Mouse (Mus musculus): Measurements from ENCODE around the gene Clcn1.
A peak's percentile ranks its signal among the peaks of the same experiment; 100 is the strongest.

Clcn1 gene

GRCm38 (mm10) chr6:42350968-42351775 lies 64.7 kb downstream of the Clcn1 start:
- peak; percentile 68 for DNase-seq

GRCm38 (mm10) chr6:42351776-42352485 lies 65.4 kb downstream of the Clcn1 start:
- DNase-seq, result no peak

GRCm38 (mm10) chr6:42352486-42352846 lies 66.0 kb downstream of the Clcn1 start:
- DNase-seq, result no peak

GRCm38 (mm10) chr6:42353180-42353579 lies 66.7 kb downstream of the Clcn1 start:
- no peak for DNase-seq

GRCm38 (mm10) chr6:42354076-42355019 lies 67.9 kb downstream of the Clcn1 start:
- DNase-seq, result no peak

- DNase-seq, result no peak
Observed at GRCm38 (mm10) chr6:42355366-42355765, 68.9 kb downstream of the Clcn1 start.

GRCm38 (mm10) chr6:42355794-42356600 lies 69.5 kb downstream of the Clcn1 start:
- no peak for DNase-seq

GRCm38 (mm10) chr6:42356913-42357312 lies 70.4 kb downstream of the Clcn1 start:
- no peak for DNase-seq

- no peak for DNase-seq
Observed at GRCm38 (mm10) chr6:42357901-42358300, 71.4 kb downstream of the Clcn1 start.

GRCm38 (mm10) chr6:42358901-42359300 lies 72.4 kb downstream of the Clcn1 start:
- no peak for DNase-seq

GRCm38 (mm10) chr6:42359364-42360147 lies 73.1 kb downstream of the Clcn1 start:
- DNase-seq, result no peak

GRCm38 (mm10) chr6:42360231-42360840 lies 73.9 kb downstream of the Clcn1 start:
- DNase-seq, result peak; percentile 12

GRCm38 (mm10) chr6:42361041-42361895 lies 74.8 kb downstream of the Clcn1 start:
- DNase-seq, result peak; percentile 14

- no peak for DNase-seq
Observed at GRCm38 (mm10) chr6:42362074-42362473, 75.6 kb downstream of the Clcn1 start.

GRCm38 (mm10) chr6:42362497-42362896 lies 76.0 kb downstream of the Clcn1 start:
- DNase-seq, result no peak

GRCm38 (mm10) chr6:42362974-42363373 lies 76.5 kb downstream of the Clcn1 start:
- peak; percentile 41 for DNase-seq

- no peak for DNase-seq
Observed at GRCm38 (mm10) chr6:42364066-42364465, 77.6 kb downstream of the Clcn1 start.

GRCm38 (mm10) chr6:42364607-42365006 lies 78.1 kb downstream of the Clcn1 start:
- no peak for DNase-seq

GRCm38 (mm10) chr6:42365215-42365614 lies 78.7 kb downstream of the Clcn1 start:
- no peak for DNase-seq
